Mouse (Mus musculus): Measurements from ENCODE around the gene Cep350. TPM values are rescaled to one million over a fixed set of nuclear protein-coding genes. Genes with fewer than 3 reads are reported as not detected.

Cep350 gene
- total RNA-seq (2015; ENCODE audit: low replicate concordance): 71.7 and 94.7 TPM in 2 replicates
- 92.1 and 109 TPM in 2 replicates for total RNA-seq (2017; ENCODE audit: low replicate concordance)

DNA sequence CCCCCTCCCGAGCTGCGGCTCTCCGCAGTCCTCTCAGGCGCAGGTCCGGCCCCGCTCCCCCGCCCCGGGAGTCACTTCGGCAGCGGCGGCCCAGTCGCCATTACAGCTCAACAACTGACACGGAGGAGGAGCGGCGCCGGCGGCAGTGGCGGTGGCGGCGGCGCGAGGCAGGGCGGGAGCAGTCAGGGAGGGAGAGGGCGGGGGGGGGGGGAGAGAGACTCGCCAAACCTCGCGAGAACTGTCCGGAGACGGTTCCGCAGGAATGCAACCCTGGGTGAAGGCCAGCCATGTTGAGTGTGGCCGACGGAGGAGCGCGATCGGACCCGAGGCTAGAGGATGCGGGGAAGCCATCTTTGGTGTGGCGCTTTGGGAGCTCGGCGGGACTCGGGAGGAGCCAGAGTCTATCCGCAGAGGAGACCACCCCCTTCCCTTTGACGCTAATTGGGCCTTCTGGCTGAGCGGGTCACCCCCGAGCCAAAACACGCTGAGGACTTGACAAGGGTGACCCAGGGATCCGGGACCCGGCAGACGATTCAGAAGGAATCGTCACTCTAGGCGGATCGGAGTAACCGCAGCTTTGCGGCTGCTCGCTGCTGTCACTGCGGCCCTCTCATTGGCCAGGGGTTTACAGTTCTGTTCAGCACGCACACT, at the start of gene Cep350:
Gene Cep350 (minus strand): TSS at position 188 of the 651 bp plus-strand sequence.
- peak; percentile 93 for ATAC-seq (replicated peaks; ENCODE audit: low FRiP score, poor library complexity, severe bottlenecking)

GRCm38 (mm10) chr1:156020402-156020801, 47.3 kb upstream of the Cep350 start:
- ATAC-seq (replicated peaks; ENCODE audit: low FRiP score, poor library complexity, severe bottlenecking): no peak

GRCm38 (mm10) chr1:156019800-156020199, 46.7 kb upstream of the Cep350 start:
- no peak for ATAC-seq (replicated peaks; ENCODE audit: low FRiP score, poor library complexity, severe bottlenecking)

DNA sequence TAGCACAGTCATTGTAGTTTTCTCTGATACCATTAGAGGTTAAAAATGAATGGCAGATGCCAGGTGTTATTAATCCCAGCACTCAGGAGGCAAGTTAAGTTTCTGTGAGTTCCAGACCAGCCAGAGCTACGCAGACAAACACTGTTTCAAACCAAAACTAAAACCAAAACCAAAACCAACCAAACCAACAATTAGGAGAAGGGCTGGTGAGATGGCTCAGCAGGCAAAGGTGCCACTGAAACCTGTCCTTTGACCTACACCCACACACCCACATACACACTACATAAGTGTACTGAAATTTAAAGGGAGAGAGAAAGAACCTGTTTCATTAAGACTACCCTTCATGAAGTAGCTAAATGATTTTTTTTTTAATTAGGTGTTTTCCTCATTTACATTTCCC, 35.9 kb upstream of the Cep350 start:
- ATAC-seq (replicated peaks; ENCODE audit: low FRiP score, poor library complexity, severe bottlenecking): no peak

DNA sequence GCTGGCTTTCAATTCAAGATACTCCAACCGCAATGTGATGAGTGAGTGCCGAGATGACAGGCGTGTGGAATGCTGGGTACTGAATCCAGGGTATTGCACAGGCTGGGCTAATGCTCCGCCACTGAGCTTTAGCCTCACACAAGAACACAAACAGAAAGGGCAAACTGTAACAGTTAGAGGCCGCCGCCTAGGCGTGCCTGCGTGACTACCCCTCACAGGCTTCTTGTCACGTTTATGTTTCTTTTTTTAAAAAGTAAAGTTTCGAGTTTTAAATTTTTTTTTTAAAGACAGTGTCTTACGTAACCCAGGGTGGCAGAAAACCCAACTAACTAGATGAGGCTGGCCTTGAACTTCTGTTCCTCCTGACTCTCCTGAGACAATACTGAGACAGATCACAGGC, 32.9 kb upstream of the Cep350 start:
- ATAC-seq (replicated peaks; ENCODE audit: low FRiP score, poor library complexity, severe bottlenecking): no peak

DNA sequence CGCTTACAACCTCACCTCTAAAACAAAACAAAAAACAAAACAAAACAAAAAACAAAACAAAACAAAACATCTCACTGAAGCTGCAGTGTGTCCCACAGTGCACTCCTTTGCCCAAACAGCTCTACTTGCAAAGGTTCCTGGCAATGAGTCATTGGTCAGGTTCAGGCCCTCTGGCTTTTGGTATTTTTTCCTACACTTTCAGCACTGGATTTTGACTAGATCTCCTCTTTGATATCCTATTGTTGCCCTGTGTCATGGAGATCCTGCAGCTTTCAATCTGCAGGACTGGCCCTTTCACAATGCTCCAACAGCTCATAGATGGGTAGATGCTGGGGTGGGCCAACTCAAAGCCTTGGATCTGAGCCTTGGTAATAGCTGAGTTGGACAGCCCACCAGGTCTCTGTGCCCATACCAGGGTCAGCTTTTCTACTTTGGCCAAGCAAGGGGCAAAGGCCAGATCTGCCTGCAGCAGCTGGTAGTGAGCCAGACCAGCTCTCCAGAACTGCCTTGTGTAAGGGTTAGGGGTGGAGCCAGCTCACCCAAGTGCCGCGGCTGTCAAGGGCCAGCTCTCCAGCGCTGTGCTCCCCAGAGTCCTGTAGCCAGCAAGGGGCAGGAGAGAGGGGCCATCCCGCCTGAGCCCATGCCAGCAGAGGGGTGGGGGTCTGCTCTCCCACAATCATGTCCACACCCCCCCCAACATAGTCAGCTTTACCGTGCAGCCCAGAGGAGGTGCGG, 30.3 kb upstream of the Cep350 start:
- ATAC-seq (replicated peaks; ENCODE audit: low FRiP score, poor library complexity, severe bottlenecking): no peak

GRCm38 (mm10) chr1:156002366-156002765, 29.3 kb upstream of the Cep350 start:
- no peak for ATAC-seq (replicated peaks; ENCODE audit: low FRiP score, poor library complexity, severe bottlenecking)

DNA sequence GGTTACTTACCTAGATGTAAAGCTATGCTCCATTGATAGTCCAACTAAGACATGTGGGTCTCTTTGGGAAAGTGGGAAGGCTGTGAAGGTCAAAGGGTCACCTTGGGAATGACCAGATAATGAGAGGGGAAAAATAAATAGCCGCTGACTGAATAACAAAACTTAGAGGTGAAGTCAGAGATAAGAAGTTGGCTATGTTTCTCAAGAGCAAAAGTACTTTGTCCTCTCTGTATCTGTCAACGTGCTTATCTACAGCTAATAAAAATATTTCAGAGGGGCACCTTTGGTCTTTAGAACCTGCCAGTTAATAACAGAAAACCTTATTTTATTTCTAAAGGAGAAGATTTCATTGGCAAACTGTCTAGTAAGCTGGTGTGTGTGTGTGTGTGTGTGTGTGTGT, 22.6 kb upstream of the Cep350 start:
- no peak for ATAC-seq (replicated peaks; ENCODE audit: low FRiP score, poor library complexity, severe bottlenecking)

DNA sequence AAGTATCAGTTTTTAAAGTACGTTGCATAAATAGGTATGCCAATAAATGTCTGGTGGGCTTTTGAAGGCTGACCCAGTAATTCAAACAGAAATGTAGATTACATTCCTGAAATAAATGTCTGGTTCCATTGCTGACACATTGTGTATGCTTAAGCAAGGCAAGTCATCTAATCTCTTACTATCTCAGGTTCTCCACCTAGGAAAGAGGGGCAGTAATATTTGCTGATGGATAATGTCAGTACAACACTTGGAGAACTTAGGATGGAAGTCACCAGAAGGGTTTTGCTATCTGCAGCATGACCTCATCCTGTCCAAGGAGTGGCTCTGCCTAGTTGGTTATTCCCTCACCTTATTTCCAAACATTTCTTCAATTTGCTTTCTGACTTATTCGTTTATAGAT, 21.5 kb upstream of the Cep350 start:
- no peak for ATAC-seq (replicated peaks; ENCODE audit: low FRiP score, poor library complexity, severe bottlenecking)

DNA sequence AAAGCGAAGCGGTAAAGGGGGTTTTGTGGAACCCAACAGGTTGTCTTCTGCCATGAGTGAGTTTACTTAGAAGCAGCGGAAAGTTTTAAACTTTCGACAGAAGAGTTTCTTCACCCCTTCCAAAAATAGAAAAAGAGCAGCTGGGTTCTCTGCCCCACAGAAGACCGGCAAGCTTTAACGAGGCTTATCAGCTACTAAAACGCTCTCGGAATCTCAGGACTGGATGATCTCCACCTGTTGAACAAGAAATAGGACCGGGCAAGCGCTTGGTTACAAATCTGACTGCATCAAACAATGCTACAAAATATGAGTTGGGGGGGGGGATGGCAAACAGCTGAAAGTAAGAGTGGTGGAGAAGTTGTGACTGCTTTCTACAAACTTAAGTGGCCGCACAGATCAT, 17.3 kb upstream of the Cep350 start:
- ATAC-seq (replicated peaks; ENCODE audit: low FRiP score, poor library complexity, severe bottlenecking): no peak

DNA sequence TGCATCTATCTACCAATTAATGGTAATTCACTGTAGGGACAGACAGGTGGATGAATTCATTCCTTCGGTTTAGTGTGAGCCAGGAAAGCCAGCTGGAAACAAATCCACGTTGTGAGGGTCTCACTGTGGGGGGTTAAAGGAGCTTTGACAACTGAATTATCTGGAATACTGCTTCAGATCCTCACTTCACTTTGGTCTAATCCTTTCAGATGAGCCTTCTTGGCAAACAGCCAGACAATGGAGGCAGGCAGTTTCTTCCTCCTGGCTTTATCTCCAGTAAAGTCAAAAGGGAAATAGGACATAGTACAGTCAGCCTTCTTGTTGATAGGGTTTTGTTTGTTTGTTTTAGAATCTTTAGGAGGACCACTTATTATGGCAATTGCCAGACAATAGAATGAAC, 16.3 kb upstream of the Cep350 start:
- no peak for ATAC-seq (replicated peaks; ENCODE audit: low FRiP score, poor library complexity, severe bottlenecking)

GRCm38 (mm10) chr1:155987625-155988024, 14.6 kb upstream of the Cep350 start:
- no peak for ATAC-seq (replicated peaks; ENCODE audit: low FRiP score, poor library complexity, severe bottlenecking)

- ATAC-seq (replicated peaks; ENCODE audit: low FRiP score, poor library complexity, severe bottlenecking): no peak
These were observed 1.9 kb upstream of the Cep350 start for GRCm38 (mm10) chr1:155974931-155975330.

GRCm38 (mm10) chr1:155973719-155974379, 794 bp upstream of the Cep350 start:
- ATAC-seq (replicated peaks; ENCODE audit: low FRiP score, poor library complexity, severe bottlenecking): peak; percentile 53

- ATAC-seq (replicated peaks; ENCODE audit: low FRiP score, poor library complexity, severe bottlenecking): peak; percentile 40
These were observed 648 bp downstream of the Cep350 start for GRCm38 (mm10) chr1:155972146-155973067.

DNA sequence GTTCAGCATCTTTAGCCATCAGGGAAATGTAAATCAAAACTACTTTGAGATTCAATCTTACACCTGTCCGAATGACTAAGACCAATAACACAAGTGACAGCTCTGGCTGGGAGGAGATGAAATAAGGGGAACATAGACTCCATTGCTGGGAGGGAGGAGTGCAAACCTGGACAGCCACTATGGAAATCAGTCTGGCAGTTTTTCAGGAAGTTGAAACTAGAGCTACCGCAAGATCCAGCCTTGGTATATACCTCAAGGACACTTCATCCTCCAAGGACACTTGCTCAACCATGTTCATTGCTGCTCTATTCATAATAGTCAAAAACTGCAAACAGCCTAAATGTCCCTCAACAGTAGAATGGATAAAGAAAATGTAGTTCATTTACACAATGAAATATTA, 23.9 kb downstream of the Cep350 start:
- ATAC-seq (replicated peaks; ENCODE audit: low FRiP score, poor library complexity, severe bottlenecking): no peak

- ATAC-seq (replicated peaks; ENCODE audit: low FRiP score, poor library complexity, severe bottlenecking): no peak
These were observed 28.7 kb downstream of the Cep350 start for GRCm38 (mm10) chr1:155944361-155944760.

GRCm38 (mm10) chr1:155937416-155937815, 35.6 kb downstream of the Cep350 start:
- ATAC-seq (replicated peaks; ENCODE audit: low FRiP score, poor library complexity, severe bottlenecking): no peak

GRCm38 (mm10) chr1:155934702-155935101, 38.4 kb downstream of the Cep350 start:
- no peak for ATAC-seq (replicated peaks; ENCODE audit: low FRiP score, poor library complexity, severe bottlenecking)

DNA sequence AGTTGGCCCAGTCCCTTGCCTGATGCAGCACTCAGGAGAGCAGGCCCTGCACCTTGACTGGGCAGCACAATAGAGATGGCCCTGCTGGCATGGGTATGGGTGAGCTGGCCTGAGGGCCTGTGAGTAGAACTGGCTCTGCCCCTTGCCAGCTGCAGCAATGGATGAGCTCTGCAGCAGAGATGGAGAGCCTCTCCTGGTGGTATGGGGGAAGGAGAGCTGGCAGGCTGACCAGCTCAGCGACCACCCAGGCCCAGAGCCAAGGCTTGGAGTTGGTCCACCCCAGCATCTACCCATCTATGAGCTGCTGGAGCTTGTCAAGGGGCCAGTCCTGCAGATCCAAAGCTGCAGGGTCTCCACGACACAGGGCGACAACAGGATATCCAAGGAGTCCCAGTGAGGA, 69.5 kb downstream of the Cep350 start:
- ATAC-seq (replicated peaks; ENCODE audit: low FRiP score, poor library complexity, severe bottlenecking): 0 out of 2 replicates have a peak, but pooled peaks have one; percentile 39

All from erythroid progenitor cell, adult 5-6 weeks (primary cell).